Mouse (Mus musculus): Measurements from ENCODE around the gene Psmb5. TPM values are rescaled to one million over a fixed set of nuclear protein-coding genes. Genes with fewer than 3 reads are reported as not detected.

Gene Psmb5
- polyA plus RNA-seq, 1 experiment from 2014 or later, result 400 TPM

DNA sequence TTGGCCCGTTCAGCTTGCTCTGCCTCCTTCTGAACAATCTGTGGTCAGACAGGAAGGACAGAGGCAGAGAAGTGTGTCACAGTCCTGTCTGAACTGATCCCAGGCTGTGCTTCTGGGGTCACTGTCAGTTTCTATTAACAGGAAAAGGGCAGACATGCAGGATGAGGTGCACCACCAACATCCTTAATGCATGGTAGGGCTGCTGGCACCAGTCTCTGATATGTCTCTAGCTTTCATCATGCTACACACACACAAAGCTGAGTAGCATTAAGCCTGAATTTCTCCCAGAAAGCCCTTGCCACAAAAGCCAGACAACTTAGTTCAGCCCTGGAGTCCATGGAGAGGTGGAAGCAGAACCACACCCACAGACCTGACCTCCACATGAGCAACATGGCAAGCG, 25.2 kb upstream of the Psmb5 start:
- Histone ChIP-seq H3K9ac (replicated peaks) (no peak overlapping the region), H3K27ac (replicated peaks) (peak overlapping the region; percentile 8; the same call in 1 of the 2 replicates), H3K4me3 (no peak overlapping the region), H3K9me3 (no peaks in the 10 kb centered on the region), H3K4me1 (peaks cover 18% of the 10 kb centered on the region), H3K36me3 (peaks cover 72% of the 10 kb centered on the region), H3K27me3 (no peaks in the 10 kb centered on the region), H3K4me2 (replicated peaks) (no peak overlapping the region)
- 86% methylated on average over 2 of the region's 2 CpGs for WGBS
- no peak for ATAC-seq (ENCODE audit: low FRiP score, low read depth)

DNA sequence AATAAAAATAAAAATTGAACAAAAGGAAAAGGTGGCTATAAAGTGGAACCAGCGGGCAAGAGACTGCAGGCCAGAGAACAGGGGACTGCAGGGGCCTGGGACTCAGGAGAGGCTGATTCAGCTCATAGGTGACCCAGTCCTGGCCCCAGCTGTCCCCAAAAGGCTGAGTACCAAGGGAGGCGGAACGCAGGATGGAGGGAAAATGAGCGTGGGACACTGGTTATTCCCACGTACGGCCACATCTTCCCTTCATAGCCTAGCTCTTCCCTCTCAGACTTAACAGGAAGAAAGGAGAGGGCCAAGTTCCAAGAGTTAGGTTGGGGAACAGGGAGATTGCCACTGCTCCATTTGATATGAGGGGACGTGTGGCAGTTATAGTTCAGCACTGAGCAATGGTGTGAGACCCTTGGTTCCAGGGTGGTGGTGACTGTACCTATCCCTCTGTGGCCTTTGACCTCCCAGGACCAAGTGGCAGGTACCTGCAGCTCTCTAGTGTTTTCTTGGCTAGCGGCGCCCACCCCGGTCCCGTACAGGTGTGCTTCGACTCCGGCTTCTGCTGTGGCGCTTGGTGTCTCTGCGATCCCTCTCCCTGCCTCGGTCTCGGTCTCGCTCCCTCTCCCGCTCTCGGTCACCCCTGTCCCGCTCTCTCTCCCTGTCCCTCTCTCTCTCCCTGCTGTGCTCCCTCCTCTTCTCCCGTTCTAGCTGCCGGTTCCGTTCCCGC, 24.6 kb upstream of the Psmb5 start:
- no peaks in the 10 kb centered on the region for H3K9me3 ChIP-seq
- no peaks in the 10 kb centered on the region for H3K27me3 ChIP-seq
- ATAC-seq (ENCODE audit: low FRiP score, low read depth), result no peak
- no peak overlapping the region for H3K4me3 ChIP-seq
- no peak overlapping the region for H3K9ac ChIP-seq (replicated peaks)
- H3K36me3 ChIP-seq, result peaks cover 72% of the 10 kb centered on the region
- 77% methylated on average over 25 of the region's 25 CpGs for WGBS
- peaks cover 18% of the 10 kb centered on the region for H3K4me1 ChIP-seq
- H3K27ac ChIP-seq (replicated peaks), result 0 out of 2 replicates have a peak overlapping the region, but pooled peaks have one; percentile 92
- no peak overlapping the region for H3K4me2 ChIP-seq (replicated peaks)

DNA sequence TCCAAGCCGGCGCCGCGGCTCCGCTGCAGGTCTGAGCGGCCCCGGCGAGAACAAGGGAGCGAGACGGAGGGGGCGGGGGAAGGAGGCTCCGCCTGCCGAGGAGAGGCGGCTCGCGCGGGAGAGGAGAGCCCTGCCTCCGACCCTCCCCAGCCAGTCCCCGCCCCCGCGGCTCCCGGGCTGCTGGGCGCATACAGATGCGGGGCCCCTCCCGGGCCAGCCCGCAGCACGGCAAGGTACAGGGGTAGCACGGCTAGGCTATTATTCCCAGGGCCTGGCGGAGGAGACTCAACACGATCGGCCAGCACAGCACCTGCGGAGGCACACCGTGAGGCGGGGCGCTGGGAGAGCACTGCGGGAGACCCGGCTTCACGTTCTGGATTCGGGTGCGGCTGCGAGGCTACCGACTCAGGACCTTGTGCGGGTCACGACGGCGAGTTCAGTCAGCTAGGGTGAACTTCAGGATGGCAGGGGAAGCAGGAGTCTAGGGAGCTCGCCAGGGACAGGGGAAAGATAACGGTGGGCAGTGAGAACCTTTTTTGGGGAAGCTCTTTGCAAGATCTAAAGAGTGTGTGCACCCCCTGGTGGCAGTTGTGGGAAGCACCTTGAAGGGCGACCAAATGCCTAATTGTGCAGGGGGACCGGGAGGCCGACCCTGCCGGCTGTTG, 23.6 kb upstream of the Psmb5 start, which contains the start of gene Cdh24:
Cdh24 (minus strand) TSS at position 60 of the 665 bp plus-strand sequence.
- Histone ChIP-seq H3K4me3 (peak within 1 kb of the TSS; percentile 73), H3K4me2 (replicated peaks) (peak within 1 kb of the TSS; percentile 91), H3K27ac (replicated peaks) (peak within 1 kb of the TSS; percentile 92), H3K9me3 (no peaks in the 10 kb centered on the region), H3K9ac (replicated peaks) (peak within 1 kb of the TSS; percentile 86), H3K4me1 (peaks cover 18% of the 10 kb centered on the region), H3K36me3 (peaks cover 71% of the 10 kb centered on the region), H3K27me3 (no peaks in the 10 kb centered on the region)
- under 1% methylated on average over 33 of the region's 52 CpGs for WGBS
- ATAC-seq (ENCODE audit: low FRiP score, low read depth), result peak; percentile 90

DNA sequence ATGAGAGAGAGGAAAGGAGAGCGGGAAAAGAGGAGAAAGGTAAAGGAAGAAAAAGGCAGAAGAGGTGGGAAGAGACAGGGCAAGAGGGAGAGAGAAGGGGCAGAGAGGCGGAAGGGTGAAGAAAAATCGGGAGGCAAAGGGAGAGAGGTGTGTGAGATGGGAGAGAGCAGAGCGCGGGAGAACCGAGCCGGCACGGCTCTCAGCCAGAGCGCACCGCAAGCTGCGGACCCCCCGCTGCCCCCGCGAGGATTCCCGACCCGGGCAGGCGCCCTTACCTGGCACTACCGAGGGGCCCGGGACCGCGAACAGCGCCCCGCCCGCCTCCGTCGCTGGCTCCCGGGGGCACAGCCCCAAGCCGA, 23.1 kb upstream of the Psmb5 start, which contains the start of gene Gm17606:
Gm17606 (plus strand) TSS at position 7 of the 359 bp plus-strand sequence.
- WGBS, result under 1% methylated on average over 28 of the region's 28 CpGs
- peaks cover 18% of the 10 kb centered on the region for H3K4me1 ChIP-seq

DNA sequence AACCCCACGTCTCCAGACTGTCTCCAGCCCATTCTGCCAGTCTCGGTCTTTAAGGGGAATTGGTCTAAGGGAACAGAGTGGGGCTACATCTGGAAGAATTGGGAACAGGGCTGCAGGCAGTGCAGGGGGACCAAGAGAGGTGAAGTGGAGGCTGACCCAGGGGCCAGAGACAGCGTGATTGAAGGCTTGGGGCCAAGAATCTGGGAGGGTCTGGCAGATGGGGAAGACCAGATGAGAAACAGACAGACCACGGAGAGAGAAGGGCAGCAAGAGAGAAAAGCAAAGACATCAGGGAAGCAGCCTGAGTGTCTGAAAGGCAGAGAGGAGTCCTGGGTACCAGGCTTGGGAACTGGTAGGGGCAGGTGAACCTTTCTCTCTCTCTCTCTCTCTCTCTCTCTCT, 22.3 kb upstream of the Psmb5 start:
- Histone ChIP-seq H3K27me3 (no peaks in the 10 kb centered on the region), H3K27ac (replicated peaks) (no peak overlapping the region), H3K9me3 (no peaks in the 10 kb centered on the region), H3K4me1 (peaks cover 18% of the 10 kb centered on the region), H3K4me3 (peak overlapping the region; percentile 73), H3K36me3 (peaks cover 68% of the 10 kb centered on the region), H3K9ac (replicated peaks) (peak overlapping the region; percentile 86), H3K4me2 (replicated peaks) (peak overlapping the region; percentile 91)
- whole genome bisulfite sequencing, result 25% methylated on average over 4 of the region's 4 CpGs
- ATAC-seq (ENCODE audit: low FRiP score, low read depth), result no peak

More for the DNA sequence above, 23.1 kb upstream of the Psmb5 start, which contains the start of gene Gm17606:
- Histone ChIP-seq H3K4me2 (replicated peaks) (peak within 1 kb of the TSS; percentile 91), H3K36me3 (peaks cover 71% of the 10 kb centered on the region), H3K27ac (replicated peaks) (peak within 1 kb of the TSS; percentile 92), H3K27me3 (no peaks in the 10 kb centered on the region), H3K4me3 (peak within 1 kb of the TSS; percentile 73), H3K9ac (replicated peaks) (peak within 1 kb of the TSS; percentile 86), H3K9me3 (no peaks in the 10 kb centered on the region)
- ATAC-seq (ENCODE audit: low FRiP score, low read depth), result no peak

DNA sequence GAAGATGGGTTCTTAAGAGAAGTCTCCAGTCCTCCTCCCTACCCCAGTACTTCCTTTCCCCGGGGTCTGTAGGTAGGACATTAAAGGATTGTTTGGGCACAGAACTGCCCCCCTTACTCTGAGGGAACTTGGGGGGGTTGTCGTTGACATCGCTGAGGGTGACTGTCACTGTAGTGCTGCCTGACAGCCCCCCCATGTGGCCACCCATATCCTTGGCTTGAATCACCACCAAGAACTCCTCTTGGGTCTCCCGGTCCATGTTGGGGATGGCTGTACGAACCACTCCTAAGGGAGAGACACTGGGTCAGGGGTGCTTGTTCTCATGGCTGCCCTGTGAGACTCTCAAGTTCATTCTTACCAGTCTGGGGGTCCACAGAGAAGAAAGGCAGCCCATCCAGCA, 20.4 kb upstream of the Psmb5 start:
- peaks cover 18% of the 10 kb centered on the region for H3K4me1 ChIP-seq
- 72% methylated on average over 5 of the region's 5 CpGs for WGBS
- no peak overlapping the region for H3K4me2 ChIP-seq (replicated peaks)
- H3K36me3 ChIP-seq, result peaks cover 65% of the 10 kb centered on the region
- H3K27me3 ChIP-seq, result no peaks in the 10 kb centered on the region
- H3K9ac ChIP-seq (replicated peaks), result no peak overlapping the region
- ATAC-seq (ENCODE audit: low FRiP score, low read depth), result no peak
- no peak overlapping the region for H3K27ac ChIP-seq (replicated peaks)
- H3K9me3 ChIP-seq, result no peaks in the 10 kb centered on the region
- H3K4me3 ChIP-seq, result no peak overlapping the region

DNA sequence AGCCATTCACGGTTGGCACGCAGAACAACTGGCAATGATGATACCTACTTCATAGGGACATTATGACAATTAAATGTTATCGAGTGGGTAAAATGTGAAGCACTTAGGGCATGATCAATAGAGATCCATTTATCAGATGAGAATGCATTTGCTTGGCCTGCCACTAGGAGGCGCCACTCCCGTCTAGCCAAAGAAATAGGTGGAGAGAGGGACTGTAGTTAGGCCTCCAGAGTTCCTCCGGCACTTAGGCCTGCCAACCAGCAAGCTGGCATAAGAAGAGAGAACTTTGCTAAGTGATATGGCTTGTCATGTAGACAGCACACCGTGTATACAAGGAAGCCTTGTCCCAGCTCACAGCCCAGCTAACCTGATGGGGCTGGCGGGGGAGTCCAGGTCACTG, 19.1 kb upstream of the Psmb5 start:
- no peak overlapping the region for H3K4me3 ChIP-seq
- H3K9me3 ChIP-seq, result no peaks in the 10 kb centered on the region
- 55% methylated on average over 8 of the region's 8 CpGs for whole genome bisulfite sequencing
- no peak for ATAC-seq (ENCODE audit: low FRiP score, low read depth)
- H3K36me3 ChIP-seq, result peaks cover 67% of the 10 kb centered on the region
- H3K27ac ChIP-seq (replicated peaks), result no peak overlapping the region
- peaks cover 18% of the 10 kb centered on the region for H3K4me1 ChIP-seq
- H3K4me2 ChIP-seq (replicated peaks), result no peak overlapping the region
- no peak overlapping the region for H3K9ac ChIP-seq (replicated peaks)
- H3K27me3 ChIP-seq, result no peaks in the 10 kb centered on the region; the same call in 1 of the 2 replicates

DNA sequence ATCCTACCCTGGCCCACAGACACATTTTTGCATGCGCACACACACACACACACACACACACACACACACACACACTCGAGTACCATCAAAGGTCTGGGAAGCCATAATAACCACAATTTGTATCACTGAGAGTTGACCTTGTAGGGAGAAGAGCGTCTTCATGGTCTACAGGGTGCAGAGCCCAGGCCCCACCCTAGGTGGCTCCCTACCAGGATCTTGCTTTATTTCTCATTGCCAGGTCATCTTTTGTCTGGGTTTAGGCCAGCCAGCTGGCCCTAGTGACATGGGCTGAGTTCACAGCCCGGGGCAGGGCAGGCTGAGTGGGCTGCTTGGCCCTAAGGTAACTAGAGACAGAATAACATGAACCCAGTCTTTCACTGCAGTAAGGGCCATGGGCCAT, 16.4 kb upstream of the Psmb5 start:
- Histone ChIP-seq H3K9ac (replicated peaks) (no peak overlapping the region), H3K9me3 (no peaks in the 10 kb centered on the region), H3K27ac (replicated peaks) (no peak overlapping the region), H3K27me3 (no peaks in the 10 kb centered on the region; the same call in 1 of the 2 replicates), H3K4me2 (replicated peaks) (no peak overlapping the region), H3K4me1 (peaks cover 4% of the 10 kb centered on the region), H3K36me3 (peaks cover 81% of the 10 kb centered on the region), H3K4me3 (no peak overlapping the region)
- no peak for ATAC-seq (ENCODE audit: low FRiP score, low read depth)
- 88% methylated on average over 4 of the region's 4 CpGs for WGBS

DNA sequence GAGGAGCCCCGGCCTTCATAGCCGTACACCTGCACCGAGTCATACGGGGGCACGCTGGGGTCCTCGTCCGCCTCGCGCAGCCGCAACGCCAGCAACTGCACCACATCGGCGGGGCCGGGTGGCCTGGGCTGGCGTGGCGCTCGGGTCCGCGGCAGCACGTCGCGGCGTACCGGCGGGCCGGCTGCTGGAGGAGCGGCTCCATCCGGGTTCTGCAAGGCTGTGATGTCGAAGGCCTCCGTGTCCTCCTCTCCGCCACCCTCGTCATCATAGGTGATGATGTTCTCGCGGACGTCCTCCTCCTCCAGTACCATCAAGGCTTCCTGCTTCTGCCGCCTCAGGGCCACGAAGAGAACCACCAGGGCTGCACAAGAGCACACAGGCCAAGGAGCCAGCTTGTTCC, 14.4 kb upstream of the Psmb5 start:
- Histone ChIP-seq H3K9me3 (no peaks in the 10 kb centered on the region), H3K27me3 (no peaks in the 10 kb centered on the region; the same call in 1 of the 2 replicates), H3K4me2 (replicated peaks) (no peak overlapping the region), H3K4me3 (no peak overlapping the region), H3K36me3 (peaks cover 64% of the 10 kb centered on the region), H3K9ac (replicated peaks) (no peak overlapping the region), H3K27ac (replicated peaks) (0 out of 2 replicates have a peak overlapping the region, but pooled peaks have one; percentile 21), H3K4me1 (no peaks in the 10 kb centered on the region)
- WGBS, result 89% methylated on average over 33 of the region's 37 CpGs
- no peak for ATAC-seq (ENCODE audit: low FRiP score, low read depth)

DNA sequence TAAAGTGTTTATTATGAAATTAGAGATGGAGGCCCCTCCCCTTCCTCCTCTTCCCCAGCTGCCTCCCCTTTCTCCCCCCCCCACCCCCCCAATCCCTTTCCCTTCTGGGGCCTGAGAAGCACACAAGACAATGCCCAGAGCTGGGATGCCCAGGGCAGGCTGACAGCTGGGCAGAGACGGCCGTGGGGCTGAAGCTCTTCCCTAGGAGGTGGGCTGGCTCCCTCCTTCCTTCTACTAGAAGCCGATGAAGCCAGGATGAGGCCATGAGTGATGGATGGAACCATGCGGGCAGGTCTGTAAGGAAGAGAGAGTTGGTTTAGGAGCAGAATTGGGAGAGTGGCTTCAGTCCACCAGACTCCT, 13.4 kb upstream of the Psmb5 start:
- H3K4me1 ChIP-seq, result no peaks in the 10 kb centered on the region
- H3K4me3 ChIP-seq, result no peak overlapping the region
- H3K4me2 ChIP-seq (replicated peaks), result no peak overlapping the region
- H3K27me3 ChIP-seq, result no peaks in the 10 kb centered on the region; the same call in 1 of the 2 replicates
- H3K9me3 ChIP-seq, result no peaks in the 10 kb centered on the region
- H3K27ac ChIP-seq (replicated peaks), result 0 out of 2 replicates have a peak overlapping the region, but pooled peaks have one; percentile 21
- 0 out of 2 replicates have a peak overlapping the region, but pooled peaks have one; percentile 15 for H3K9ac ChIP-seq (replicated peaks)
- peaks cover 54% of the 10 kb centered on the region for H3K36me3 ChIP-seq
- ATAC-seq (ENCODE audit: low FRiP score, low read depth), result no peak
- 76% methylated on average over 4 of the region's 4 CpGs for WGBS

DNA sequence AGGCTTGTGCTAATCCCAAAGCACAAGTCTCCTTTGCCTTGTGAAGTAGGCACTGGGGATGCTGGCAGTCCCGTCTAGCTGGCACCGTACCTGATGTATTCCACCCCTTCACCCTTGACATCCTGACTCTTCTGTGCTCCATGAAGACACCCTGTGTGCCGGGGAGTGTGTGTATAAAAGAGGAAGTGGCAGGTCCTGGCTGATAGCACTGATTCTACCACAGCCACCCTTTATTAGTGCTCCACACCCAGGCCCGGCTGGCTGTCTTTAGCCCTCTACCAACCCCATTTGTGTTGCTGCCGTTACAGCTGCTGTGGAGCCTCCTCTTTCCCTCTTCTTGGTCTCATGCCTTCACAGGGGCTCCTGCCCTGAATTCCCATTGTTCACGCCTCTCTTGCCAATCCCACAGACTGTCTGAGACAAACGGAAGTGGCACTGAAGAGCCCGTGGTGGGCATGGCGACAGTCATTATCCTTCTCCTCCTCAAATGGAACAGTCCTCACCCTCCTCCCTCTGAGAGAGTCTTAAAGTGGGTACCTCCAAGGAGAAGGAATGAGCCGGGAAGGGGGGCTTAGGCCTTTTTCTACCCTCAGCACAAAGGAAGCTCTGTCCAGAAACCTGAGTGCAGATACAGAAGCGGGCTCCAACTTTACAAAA, 12.9 kb upstream of the Psmb5 start:
- H3K4me3 ChIP-seq, result no peak overlapping the region
- H3K4me1 ChIP-seq, result no peaks in the 10 kb centered on the region
- WGBS, result 81% methylated on average over 11 of the region's 11 CpGs
- no peak overlapping the region for H3K9ac ChIP-seq (replicated peaks)
- peaks cover 49% of the 10 kb centered on the region for H3K36me3 ChIP-seq
- H3K4me2 ChIP-seq (replicated peaks), result no peak overlapping the region
- H3K27ac ChIP-seq (replicated peaks), result 0 out of 2 replicates have a peak overlapping the region, but pooled peaks have one; percentile 4
- H3K9me3 ChIP-seq, result no peaks in the 10 kb centered on the region
- ATAC-seq (ENCODE audit: low FRiP score, low read depth), result no peak
- H3K27me3 ChIP-seq, result no peaks in the 10 kb centered on the region; the same call in 1 of the 2 replicates

DNA sequence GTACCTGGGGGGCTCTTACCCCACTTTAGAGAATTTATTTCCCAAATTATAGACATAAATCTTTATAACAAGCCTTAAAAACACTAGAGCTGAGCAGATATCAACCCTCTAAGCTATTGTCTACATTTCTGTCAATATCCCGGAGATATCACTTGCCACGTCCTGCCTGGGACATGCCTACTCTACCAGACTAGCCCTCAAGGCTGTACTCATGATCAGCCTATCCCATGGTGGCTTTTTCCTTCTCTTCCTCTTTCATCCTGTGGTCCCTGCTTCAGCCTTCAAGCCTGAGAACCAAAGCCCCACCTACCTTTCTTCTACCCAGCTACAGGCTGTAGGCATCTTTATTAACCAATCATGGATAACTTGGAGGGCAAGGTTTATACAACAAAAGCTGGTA, 12.0 kb upstream of the Psmb5 start:
- H3K4me2 ChIP-seq (replicated peaks), result no peak overlapping the region
- no peak overlapping the region for H3K27ac ChIP-seq (replicated peaks)
- H3K36me3 ChIP-seq, result peaks cover 44% of the 10 kb centered on the region
- no peak overlapping the region for H3K9ac ChIP-seq (replicated peaks)
- WGBS, result 86% methylated on average over 2 of the region's 2 CpGs
- H3K4me1 ChIP-seq, result no peaks in the 10 kb centered on the region
- no peak overlapping the region for H3K4me3 ChIP-seq
- no peaks in the 10 kb centered on the region for H3K9me3 ChIP-seq
- no peaks in the 10 kb centered on the region; the same call in 1 of the 2 replicates for H3K27me3 ChIP-seq
- ATAC-seq (ENCODE audit: low FRiP score, low read depth), result no peak
